Mouse (Mus musculus): ENCODE measurements around the gene Cst8. TPM values are rescaled to one million over a fixed set of nuclear protein-coding genes. Genes with fewer than 3 reads are reported as not detected.
"Not testable (repeated sequence)": the region's sequence is repeated elsewhere in the genome, so short reads cannot be mapped to it uniquely, and the experiment has no call there.

Gene Cst8
- polyA plus RNA-seq (2012; rRNA removed) = 227 and 310 TPM in 2 replicates

DNA sequence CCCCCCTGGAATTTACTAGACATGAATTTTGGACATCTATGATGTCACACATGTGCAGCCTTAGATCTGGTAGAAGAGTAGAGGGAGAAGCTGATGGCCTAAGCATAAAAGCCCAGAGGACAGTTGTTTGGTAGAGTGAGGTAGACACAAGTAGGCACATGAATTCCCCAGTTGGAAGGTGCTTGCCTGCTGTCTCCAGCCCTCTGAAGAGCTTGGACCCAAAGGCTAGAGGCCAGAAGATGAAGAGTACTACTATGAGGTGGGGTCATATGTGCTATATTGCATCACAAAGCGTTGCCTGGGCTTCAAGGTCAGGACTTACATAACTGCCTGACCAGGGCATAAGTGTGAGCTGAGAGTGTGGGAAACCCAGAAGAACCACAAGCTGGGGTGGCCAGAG is at the start of gene Cst8:
TSS of gene Cst8 (plus strand) at position 301 of the 400 bp plus-strand sequence.
- Histone ChIP-seq H3K27ac (ENCODE audit: control insufficient read depth, insufficient read depth, low read depth, low read length) (peak within 1 kb of the TSS; percentile 81), H3K27me3 (ENCODE audit: control insufficient read depth, insufficient read depth, low read length) (no peaks in the 10 kb centered on the region; the same call in 1 of the 2 replicates), H3K4me1 (ENCODE audit: control insufficient read depth, insufficient read depth, low read length) (no peaks in the 10 kb centered on the region), H3K4me3 (ENCODE audit: control insufficient read depth, low read depth, low read length) (peak within 1 kb of the TSS; percentile 84), H3K36me3 (ENCODE audit: control insufficient read depth, insufficient read depth, low read length) (no peaks in the 10 kb centered on the region)
- TF ChIP-seq CTCF (IDR thresholded peaks at IDR 0.05; ENCODE audit: control insufficient read depth, insufficient read depth, insufficient replicate concordance, low read depth, low read length) (no peak), POLR2A (IDR thresholded peaks at IDR 0.05; ENCODE audit: control insufficient read depth, low read depth, low read length) (peak; percentile 43; the same call in 1 of the 2 replicates)

DNA sequence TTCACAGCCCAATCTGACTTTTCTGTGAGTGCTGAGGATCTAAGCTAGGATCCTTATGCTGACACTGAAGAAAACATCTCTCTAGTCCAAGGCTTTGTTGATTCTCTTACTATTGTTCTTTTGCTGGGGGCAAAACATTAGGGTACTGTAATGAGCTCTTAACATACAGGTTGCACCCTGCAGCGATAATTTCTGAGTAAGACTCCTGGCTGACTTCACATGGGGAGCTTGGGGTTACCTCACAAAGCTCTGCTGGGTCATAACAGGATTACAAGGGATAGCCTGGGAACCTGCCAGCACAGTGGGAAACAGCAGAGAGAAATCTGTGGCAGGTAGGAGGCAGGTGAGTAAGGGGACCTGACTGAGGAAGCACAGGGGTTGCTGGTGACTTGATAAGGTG is 48.5 kb upstream of the Cst8 start, which contains the start of gene Cstl1:
TSS of gene Cstl1 (plus strand) at position 301 of the 400 bp plus-strand sequence.
- no peaks in the 10 kb centered on the region for H3K27me3 ChIP-seq (ENCODE audit: control insufficient read depth, insufficient read depth, low read length)
- H3K4me1 ChIP-seq (ENCODE audit: control insufficient read depth, insufficient read depth, low read length) = no peaks in the 10 kb centered on the region
- H3K4me3 ChIP-seq (ENCODE audit: control insufficient read depth, low read depth, low read length) = peak within 1 kb of the TSS; percentile 41
- no peaks in the 10 kb centered on the region for H3K36me3 ChIP-seq (ENCODE audit: control insufficient read depth, insufficient read depth, low read length)
- no peak within 1 kb of the TSS for H3K27ac ChIP-seq (ENCODE audit: control insufficient read depth, insufficient read depth, low read depth, low read length)
- TF ChIP-seq CTCF (IDR thresholded peaks at IDR 0.05; ENCODE audit: control insufficient read depth, insufficient read depth, insufficient replicate concordance, low read depth, low read length) (no peak), POLR2A (IDR thresholded peaks at IDR 0.05; ENCODE audit: control insufficient read depth, low read depth, low read length) (no peak)

GRCm38 (mm10) chr2:148751893-148752813 is 46.4 kb upstream of the Cst8 start:
- Histone ChIP-seq H3K27ac (ENCODE audit: control insufficient read depth, insufficient read depth, low read depth, low read length) (no peak overlapping the region), H3K36me3 (ENCODE audit: control insufficient read depth, insufficient read depth, low read length) (no peaks in the 10 kb centered on the region), H3K27me3 (ENCODE audit: control insufficient read depth, insufficient read depth, low read length) (no peaks in the 10 kb centered on the region), H3K4me1 (ENCODE audit: control insufficient read depth, insufficient read depth, low read length) (no peaks in the 10 kb centered on the region), H3K4me3 (ENCODE audit: control insufficient read depth, low read depth, low read length) (peak overlapping the region; percentile 46; the same call in 1 of the 2 replicates)
- TF ChIP-seq POLR2A (IDR thresholded peaks at IDR 0.05; ENCODE audit: control insufficient read depth, low read depth, low read length) (no peak), CTCF (IDR thresholded peaks at IDR 0.05; ENCODE audit: control insufficient read depth, insufficient read depth, insufficient replicate concordance, low read depth, low read length) (peak; percentile 17; the same call in 1 of the 2 replicates)

DNA sequence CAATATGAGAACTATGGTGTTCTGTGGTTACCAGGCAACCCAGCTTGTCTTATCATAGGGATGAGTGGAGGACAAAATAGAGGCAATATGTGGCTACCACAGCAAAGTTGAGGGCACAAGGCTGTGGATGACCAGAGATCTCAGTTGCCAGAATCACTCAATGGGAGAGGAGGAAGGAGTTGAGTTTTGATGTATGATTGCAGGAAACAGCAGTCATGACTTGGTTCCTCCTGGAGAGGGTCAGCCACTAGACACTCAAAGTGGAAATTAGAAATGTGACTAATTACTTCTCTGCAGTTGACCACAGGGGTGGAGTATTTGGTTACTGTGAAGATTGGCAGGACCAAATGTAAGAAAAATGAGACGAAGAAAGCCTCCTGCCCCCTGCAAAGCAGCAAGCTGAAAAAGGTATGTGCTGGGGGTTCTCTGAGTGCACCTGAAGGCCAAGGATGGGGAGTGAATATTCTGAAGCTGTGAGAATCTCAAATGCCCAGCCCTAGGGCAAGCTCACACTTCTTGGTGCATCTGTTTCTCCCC is 44.2 kb upstream of the Cst8 start:
- H3K27ac ChIP-seq (ENCODE audit: control insufficient read depth, insufficient read depth, low read depth, low read length) = no peak overlapping the region
- H3K36me3 ChIP-seq (ENCODE audit: control insufficient read depth, insufficient read depth, low read length) = no peaks in the 10 kb centered on the region
- no peak for TF ChIP-seq CTCF (IDR thresholded peaks at IDR 0.05; ENCODE audit: control insufficient read depth, insufficient read depth, insufficient replicate concordance, low read depth, low read length)
- TF ChIP-seq POLR2A (IDR thresholded peaks at IDR 0.05; ENCODE audit: control insufficient read depth, low read depth, low read length) = no peak
- no peaks in the 10 kb centered on the region for H3K27me3 ChIP-seq (ENCODE audit: control insufficient read depth, insufficient read depth, low read length)
- H3K4me3 ChIP-seq (ENCODE audit: control insufficient read depth, low read depth, low read length) = no peak overlapping the region
- no peaks in the 10 kb centered on the region for H3K4me1 ChIP-seq (ENCODE audit: control insufficient read depth, insufficient read depth, low read length)

GRCm38 (mm10) chr2:148763648-148764388 is 34.8 kb upstream of the Cst8 start:
- no peak overlapping the region for H3K27ac ChIP-seq (ENCODE audit: control insufficient read depth, insufficient read depth, low read depth, low read length)
- H3K27me3 ChIP-seq (ENCODE audit: control insufficient read depth, insufficient read depth, low read length) = no peaks in the 10 kb centered on the region
- TF ChIP-seq CTCF (IDR thresholded peaks at IDR 0.05; ENCODE audit: control insufficient read depth, insufficient read depth, insufficient replicate concordance, low read depth, low read length) = no peak
- TF ChIP-seq POLR2A (IDR thresholded peaks at IDR 0.05; ENCODE audit: control insufficient read depth, low read depth, low read length) = no peak
- H3K36me3 ChIP-seq (ENCODE audit: control insufficient read depth, insufficient read depth, low read length) = no peaks in the 10 kb centered on the region
- H3K4me1 ChIP-seq (ENCODE audit: control insufficient read depth, insufficient read depth, low read length) = no peaks in the 10 kb centered on the region
- no peak overlapping the region for H3K4me3 ChIP-seq (ENCODE audit: control insufficient read depth, low read depth, low read length)

GRCm38 (mm10) chr2:148771397-148771796 is 27.2 kb upstream of the Cst8 start, which contains the start of gene Cst11:
Cst11 (minus strand) TSS chr2:148771497.
- H3K4me1 ChIP-seq (ENCODE audit: control insufficient read depth, insufficient read depth, low read length); H3K36me3 ChIP-seq (ENCODE audit: control insufficient read depth, insufficient read depth, low read length); H3K27ac ChIP-seq (ENCODE audit: control insufficient read depth, insufficient read depth, low read depth, low read length); H3K4me3 ChIP-seq (ENCODE audit: control insufficient read depth, low read depth, low read length); H3K27me3 ChIP-seq (ENCODE audit: control insufficient read depth, insufficient read depth, low read length): not testable (repeated sequence)

GRCm38 (mm10) chr2:148781709-148782108 is 16.9 kb upstream of the Cst8 start, which contains the start of gene 8030411F24Rik:
8030411F24Rik (plus strand) TSS chr2:148782009.
- no peak for TF ChIP-seq CTCF (IDR thresholded peaks at IDR 0.05; ENCODE audit: control insufficient read depth, insufficient read depth, insufficient replicate concordance, low read depth, low read length)
- no peak for TF ChIP-seq POLR2A (IDR thresholded peaks at IDR 0.05; ENCODE audit: control insufficient read depth, low read depth, low read length)
- H3K4me3 ChIP-seq (ENCODE audit: control insufficient read depth, low read depth, low read length) = no peak within 1 kb of the TSS
- H3K27me3 ChIP-seq (ENCODE audit: control insufficient read depth, insufficient read depth, low read length) = no peaks in the 10 kb centered on the region
- H3K36me3 ChIP-seq (ENCODE audit: control insufficient read depth, insufficient read depth, low read length) = no peaks in the 10 kb centered on the region
- H3K27ac ChIP-seq (ENCODE audit: control insufficient read depth, insufficient read depth, low read depth, low read length) = no peak within 1 kb of the TSS; the same call in 1 of the 2 replicates
- H3K4me1 ChIP-seq (ENCODE audit: control insufficient read depth, insufficient read depth, low read length) = no peaks in the 10 kb centered on the region
